Mouse (Mus musculus) lung, adult 10 weeks (tissue): ENCODE measurements around the gene Pdpn. TPM values are rescaled to one million over a fixed set of nuclear protein-coding genes. Genes with fewer than 3 reads are reported as not detected.

Source experiments
- polyA plus RNA-seq: library from polyadenylated mRNA; stranded (reverse); fragments of 350-450 nt; fragmentation: Illumina TruSeq; extraction: RNeasy Lipid Tissue Mini Kit (QIAGEN cat#74804); gene quantifications from one replicate; pipeline ENCODE4 v1.2.3, GENCODE M21; 2014; ENCODE audit warnings: low read depth, low replicate concordance; ENCODE audit not compliant: insufficient read depth

Gene Pdpn
- polyA plus RNA-seq = 97.2 TPM

DNA sequence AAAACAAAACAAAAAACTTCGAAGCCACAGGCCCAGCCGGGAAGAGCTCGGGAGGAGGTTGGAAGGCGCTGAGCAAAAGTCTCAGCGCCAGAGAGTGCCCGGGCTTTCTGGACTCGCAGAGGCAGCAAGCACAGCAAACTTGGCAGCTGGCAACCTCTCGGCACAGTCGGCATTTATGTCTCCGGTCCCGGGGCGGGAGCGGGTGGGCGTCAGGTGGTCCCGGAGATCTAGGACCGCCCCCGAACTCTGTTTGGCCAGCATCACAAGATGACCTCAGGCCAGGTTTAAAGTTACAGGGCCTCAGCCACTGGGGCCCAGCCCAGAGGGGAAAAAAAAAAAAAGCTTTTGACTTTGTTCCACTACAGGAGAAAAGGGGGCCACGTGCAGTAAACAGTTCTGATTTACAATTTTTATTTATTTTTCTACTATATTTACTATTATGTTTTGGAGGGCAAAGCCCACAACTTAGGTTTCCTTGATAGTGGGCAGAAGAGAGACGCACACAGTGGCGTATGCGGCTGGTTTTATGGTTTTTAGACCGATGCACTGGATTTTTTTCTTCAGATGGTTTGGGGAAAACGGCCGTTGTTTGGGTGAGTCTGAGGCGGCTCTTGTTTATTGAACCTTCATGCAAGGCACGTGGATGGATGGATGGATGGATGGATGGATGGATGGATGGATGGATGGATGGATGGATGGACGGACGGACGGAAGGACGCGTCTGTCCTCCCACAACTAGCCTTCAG is at the start of gene Pdpn:
Gene Pdpn, minus strand, starts transcription at position 240 of the 746 bp plus-strand sequence.

Other genes starting within 250 kb of the Pdpn start
- 9.1 TPM for gene Prdm2, start 86.6 kb downstream of the Pdpn start, polyA plus RNA-seq
- not detected for gene Lrrc38, start 50.2 kb upstream of the Pdpn start, polyA plus RNA-seq
- gene Pramel1, start 94.9 kb upstream of the Pdpn start, polyA plus RNA-seq = not detected
- gene Pramef8, start 112.9 kb upstream of the Pdpn start, polyA plus RNA-seq = 6.6 TPM
- not detected for gene Oog4, start 150.8 kb upstream of the Pdpn start, polyA plus RNA-seq
- gene Gm13043, start 211.8 kb upstream of the Pdpn start, polyA plus RNA-seq = not detected
- not detected for gene Gm13040, start 236.4 kb upstream of the Pdpn start, polyA plus RNA-seq